Mouse (Mus musculus): ENCODE data around the gene Prkcz. TPM values are rescaled to one million over a fixed set of nuclear protein-coding genes. Genes with fewer than 3 reads are reported as not detected.

The Prkcz gene
- total RNA-seq, 2 experiments from 2014 or later, result 1.7 to 2.3 TPM

- DNase-seq, result no peak
- intact Hi-C loops (cut with DNase I), result no loop called here
Observed at GRCm38 (mm10) chr4:155225918-155226317, 135.2 kb downstream of the Prkcz start.

- intact Hi-C loops (cut with DNase I), result no loop called here
- DNase-seq, result no peak
Observed at GRCm38 (mm10) chr4:155223594-155224528, 137.3 kb downstream of the Prkcz start.

GRCm38 (mm10) chr4:155222841-155223593 lies 138.1 kb downstream of the Prkcz start:
- peak; percentile 100 for DNase-seq
- intact Hi-C loops (cut with DNase I), result no loop called here

- DNase-seq, result no peak
- intact Hi-C loops (cut with DNase I), result no loop called here
Observed at GRCm38 (mm10) chr4:155222552-155222840, 138.7 kb downstream of the Prkcz start, which contains the start of gene Ski. Gene Ski (minus strand): TSS chr4:155222592.

- DNase-seq, result peak; percentile 79 to 83
- intact Hi-C loops (cut with DNase I), result loop anchor here (2.0 kb wide), 2 partner anchors 27 to 71 kb away; partner anchors contain the start of gene Faap20
Observed at GRCm38 (mm10) chr4:155221599-155222551, 139.3 kb downstream of the Prkcz start.

- intact Hi-C loops (cut with DNase I), result loop anchor here (2.0 kb wide), 2 partner anchors 28 to 70 kb away; partner anchors contain the start of gene Faap20
Observed at GRCm38 (mm10) chr4:155221106-155221505, 140.1 kb downstream of the Prkcz start.

GRCm38 (mm10) chr4:155220213-155221100 lies 140.7 kb downstream of the Prkcz start:
- intact Hi-C loops (cut with DNase I), result loop anchor here (2.0 kb wide), 2 partner anchors 28 to 70 kb away; partner anchors contain the start of gene Faap20

More at GRCm38 (mm10) chr4:155221106-155221505, 140.1 kb downstream of the Prkcz start:
- no peak for DNase-seq

GRCm38 (mm10) chr4:155219271-155220212 lies 141.6 kb downstream of the Prkcz start:
- no peak for DNase-seq
- intact Hi-C loops (cut with DNase I), result loop anchor here (2.0 to 5.0 kb wide), 3 partner anchors 29 to 69 kb away; partner anchors contain the start of gene Faap20

More at GRCm38 (mm10) chr4:155220213-155221100, 140.7 kb downstream of the Prkcz start:
- peak in 1 of 2 experiments; percentile 63 for DNase-seq

GRCm38 (mm10) chr4:155218104-155218732 lies 142.9 kb downstream of the Prkcz start:
- intact Hi-C loops (cut with DNase I), result loop anchor here (5.0 kb wide), 1 partner anchor 41 kb away; no protein-coding TSS in a partner anchor
- DNase-seq, result no peak

GRCm38 (mm10) chr4:155217241-155218103 lies 143.7 kb downstream of the Prkcz start:
- intact Hi-C loops (cut with DNase I), result loop anchor here (5.0 kb wide), 1 partner anchor 40 kb away; no protein-coding TSS in a partner anchor
- no peak for DNase-seq

GRCm38 (mm10) chr4:155215773-155216630 lies 145.2 kb downstream of the Prkcz start:
- intact Hi-C loops (cut with DNase I), result loop anchor here (2.0 to 5.0 kb wide), 2 partner anchors 17 to 39 kb away; no protein-coding TSS in a partner anchor
- DNase-seq, result peak in 1 of 2 experiments; percentile 72

- peak in 1 of 2 experiments; percentile 66 for DNase-seq
- intact Hi-C loops (cut with DNase I), result loop anchor here (2.0 to 5.0 kb wide), 2 partner anchors 16 to 38 kb away; no protein-coding TSS in a partner anchor
Observed at GRCm38 (mm10) chr4:155215203-155215602, 146.0 kb downstream of the Prkcz start.

- DNase-seq, result no peak
- intact Hi-C loops (cut with DNase I), result loop anchor here (2.0 to 5.0 kb wide), 3 partner anchors 16 to 37 kb away; partner anchors contain the start of gene Faap20
Observed at GRCm38 (mm10) chr4:155214793-155215192, 146.4 kb downstream of the Prkcz start.

GRCm38 (mm10) chr4:155214188-155214587 lies 147.0 kb downstream of the Prkcz start:
- DNase-seq, result no peak
- intact Hi-C loops (cut with DNase I), result loop anchor here (2.0 to 5.0 kb wide), 2 partner anchors 15 to 33 kb away; partner anchors contain the start of gene Faap20

GRCm38 (mm10) chr4:155213752-155214054 lies 147.5 kb downstream of the Prkcz start:
- intact Hi-C loops (cut with DNase I), result loop anchor here (2.0 to 5.0 kb wide), 2 partner anchors 15 to 34 kb away; partner anchors contain the start of gene Faap20
- DNase-seq, result no peak

All from heart, postnatal 10 days (tissue).